Mouse (Mus musculus): Measurements from ENCODE around the gene 9130023H24Rik. TPM values are rescaled to one million over a fixed set of nuclear protein-coding genes. Genes with fewer than 3 reads are reported as not detected.

9130023H24Rik gene
- 2.1 TPM for polyA plus RNA-seq (2012; fragmentation: generic; extraction: Trizol)
- long read RNA-seq, experiment 1, transcript 9130023H24Rik-201 (1 exons, 3,574 nt), result major isoform, 11 of 11 reads
- long read RNA-seq, experiment 1, partial matches to known transcripts, result 0 of 11 reads
- long read RNA-seq, experiment 1, other reads (novel, unspliced or antisense), result 0 of 11 reads
- long read RNA-seq, experiment 2, transcript 9130023H24Rik-201 (1 exons, 3,574 nt), result major isoform, 21 of 21 reads
- long read RNA-seq, experiment 2, partial matches to known transcripts, result 0 of 21 reads
- long read RNA-seq, experiment 2, other reads (novel, unspliced or antisense), result 0 of 21 reads

DNA sequence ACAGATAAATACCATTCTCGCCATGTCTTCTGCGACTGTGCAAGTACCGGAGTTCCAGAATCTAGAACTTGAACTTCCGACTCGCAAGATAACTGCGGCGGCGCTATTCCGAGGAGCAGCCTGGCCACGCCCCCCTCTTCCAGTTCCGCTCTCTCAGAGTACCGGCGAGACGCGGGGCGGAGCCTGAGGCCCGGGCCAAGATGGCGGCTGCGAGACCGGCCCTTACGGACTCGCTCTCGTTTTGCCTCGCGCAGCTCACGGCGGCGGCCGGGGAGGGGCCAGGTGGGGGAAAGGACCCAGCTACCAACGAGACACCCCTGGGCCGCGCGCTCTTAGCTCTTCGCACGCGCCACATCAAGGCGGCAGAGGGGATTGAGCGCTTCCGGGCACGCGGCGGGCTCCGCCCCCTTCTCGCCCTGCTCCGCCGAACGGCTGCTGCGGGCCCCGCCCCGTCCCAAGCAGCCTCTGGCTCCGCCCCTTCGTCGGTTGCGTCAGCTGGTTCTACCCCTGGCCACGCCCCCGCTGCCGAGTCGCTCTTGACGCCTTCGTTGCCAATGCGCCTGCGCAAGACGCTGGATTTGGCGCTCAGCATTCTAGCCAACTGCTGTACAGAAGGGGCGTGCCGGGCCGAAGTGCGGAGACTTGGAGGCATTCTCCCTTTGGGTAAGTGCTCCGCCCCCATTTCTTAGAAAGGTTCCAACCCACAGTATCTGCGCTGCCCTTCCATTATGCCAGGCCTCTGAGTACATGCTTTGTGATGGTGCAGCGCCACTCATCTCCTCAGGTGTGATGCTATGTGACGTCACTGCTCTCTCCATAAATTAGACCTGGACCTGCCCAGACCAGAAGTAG is at the start of gene 9130023H24Rik:
9130023H24Rik (minus strand) TSS at position 105 of the 852 bp plus-strand sequence.
- Histone ChIP-seq H3K79me2 (ENCODE audit: control insufficient read depth, insufficient read depth) (peaks cover 16% of the 10 kb centered on the region), H3K79me3 (ENCODE audit: low read depth) (peaks cover 5% of the 10 kb centered on the region), H3K4me3 (ENCODE audit: insufficient read depth, poor library complexity, severe bottlenecking) (peak within 1 kb of the TSS; percentile 79), H3K27me3 (ENCODE audit: control insufficient read depth, insufficient read depth, insufficient read length) (no peaks in the 10 kb centered on the region), H3K36me3 (ENCODE audit: control insufficient read depth, insufficient read depth) (peaks cover 16% of the 10 kb centered on the region), H3ac (ENCODE audit: control insufficient read depth, insufficient read length, low read depth) (peak within 1 kb of the TSS; percentile 92)
- no peak for TF ChIP-seq FOSL1 (IDR thresholded peaks at IDR 0.05; ENCODE audit: insufficient read depth, low read length, poor library complexity, severe bottlenecking)
- TF ChIP-seq MAX (IDR thresholded peaks at IDR 0.05), result peak; percentile 32
- TF ChIP-seq CEBPB (IDR thresholded peaks at IDR 0.05; ENCODE audit: low read depth), result peak; percentile 31
- TF ChIP-seq MYOG (IDR thresholded peaks at IDR 0.05; ENCODE audit: control insufficient read depth, extremely low read depth, insufficient read length), result no peak
- TF ChIP-seq USF1 (IDR thresholded peaks at IDR 0.05; ENCODE audit: low read depth), result no peak

GRCm38 (mm10) chr7:128285060-128285459 is 47.2 kb upstream of the 9130023H24Rik start:
- no peak overlapping the region for H3K4me3 ChIP-seq (ENCODE audit: insufficient read depth, poor library complexity, severe bottlenecking)
- no peak overlapping the region for H3ac ChIP-seq (ENCODE audit: control insufficient read depth, insufficient read length, low read depth)
- TF ChIP-seq FOSL1 (IDR thresholded peaks at IDR 0.05; ENCODE audit: insufficient read depth, low read length, poor library complexity, severe bottlenecking), result no peak
- no peak for TF ChIP-seq USF1 (IDR thresholded peaks at IDR 0.05; ENCODE audit: low read depth)
- no peak for TF ChIP-seq MAX (IDR thresholded peaks at IDR 0.05)
- TF ChIP-seq CTCF (IDR thresholded peaks at IDR 0.05; ENCODE audit: control insufficient read depth, insufficient read depth, insufficient read length), result no peak
- no peak for TF ChIP-seq MYOD1 (IDR thresholded peaks at IDR 0.05; ENCODE audit: control insufficient read depth, insufficient read length, low read depth)
- TF ChIP-seq CEBPB (IDR thresholded peaks at IDR 0.05; ENCODE audit: low read depth), result no peak
- TF ChIP-seq MYOG (IDR thresholded peaks at IDR 0.05; ENCODE audit: control insufficient read depth, extremely low read depth, insufficient read length), result no peak
- H3K27me3 ChIP-seq (ENCODE audit: control insufficient read depth, insufficient read depth, insufficient read length), result no peaks in the 10 kb centered on the region
- no peaks in the 10 kb centered on the region for H3K79me2 ChIP-seq (ENCODE audit: control insufficient read depth, insufficient read depth)
- H3K36me3 ChIP-seq (ENCODE audit: control insufficient read depth, insufficient read depth), result peaks cover 6% of the 10 kb centered on the region
- H3K79me3 ChIP-seq (ENCODE audit: low read depth), result no peaks in the 10 kb centered on the region

DNA sequence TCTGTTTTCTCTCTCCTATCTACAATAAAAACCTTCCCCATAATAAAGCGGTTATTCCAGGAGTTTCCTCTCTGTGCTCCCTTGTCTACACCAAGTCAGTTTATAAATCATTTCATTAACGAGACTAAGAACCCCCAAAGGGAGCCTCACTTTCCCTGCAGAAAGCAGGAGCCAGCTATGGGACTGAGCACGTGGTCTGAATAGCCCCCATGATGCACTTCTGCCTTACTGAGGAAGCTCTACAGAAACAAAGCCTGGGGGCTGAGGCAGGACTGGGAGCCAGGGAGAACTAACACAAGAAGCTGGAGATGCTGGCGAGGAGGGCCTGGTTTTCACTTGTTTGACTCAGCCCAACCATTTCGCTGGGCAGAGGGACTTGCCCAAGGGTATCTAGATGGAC is 46.2 kb upstream of the 9130023H24Rik start:
- Histone ChIP-seq H3ac (ENCODE audit: control insufficient read depth, insufficient read length, low read depth) (no peak overlapping the region), H3K36me3 (ENCODE audit: control insufficient read depth, insufficient read depth) (peaks cover 6% of the 10 kb centered on the region), H3K4me3 (ENCODE audit: insufficient read depth, poor library complexity, severe bottlenecking) (no peak overlapping the region), H3K79me3 (ENCODE audit: low read depth) (no peaks in the 10 kb centered on the region), H3K79me2 (ENCODE audit: control insufficient read depth, insufficient read depth) (no peaks in the 10 kb centered on the region), H3K27me3 (ENCODE audit: control insufficient read depth, insufficient read depth, insufficient read length) (no peaks in the 10 kb centered on the region)
- TF ChIP-seq FOSL1 (IDR thresholded peaks at IDR 0.05; ENCODE audit: insufficient read depth, low read length, poor library complexity, severe bottlenecking) (no peak), MYOD1 (IDR thresholded peaks at IDR 0.05; ENCODE audit: control insufficient read depth, insufficient read length, low read depth) (no peak), MYOG (IDR thresholded peaks at IDR 0.05; ENCODE audit: control insufficient read depth, extremely low read depth, insufficient read length) (no peak), MAX (IDR thresholded peaks at IDR 0.05) (no peak), CEBPB (IDR thresholded peaks at IDR 0.05; ENCODE audit: low read depth) (no peak), USF1 (IDR thresholded peaks at IDR 0.05; ENCODE audit: low read depth) (no peak), CTCF (IDR thresholded peaks at IDR 0.05; ENCODE audit: control insufficient read depth, insufficient read depth, insufficient read length) (no peak)

GRCm38 (mm10) chr7:128282532-128283244 is 44.9 kb upstream of the 9130023H24Rik start:
- no peaks in the 10 kb centered on the region for H3K79me3 ChIP-seq (ENCODE audit: low read depth)
- H3K4me3 ChIP-seq (ENCODE audit: insufficient read depth, poor library complexity, severe bottlenecking), result no peak overlapping the region
- H3K27me3 ChIP-seq (ENCODE audit: control insufficient read depth, insufficient read depth, insufficient read length), result no peaks in the 10 kb centered on the region
- no peak overlapping the region for H3ac ChIP-seq (ENCODE audit: control insufficient read depth, insufficient read length, low read depth)
- peaks cover 6% of the 10 kb centered on the region for H3K36me3 ChIP-seq (ENCODE audit: control insufficient read depth, insufficient read depth)
- TF ChIP-seq FOSL1 (IDR thresholded peaks at IDR 0.05; ENCODE audit: insufficient read depth, low read length, poor library complexity, severe bottlenecking), result no peak
- no peaks in the 10 kb centered on the region for H3K79me2 ChIP-seq (ENCODE audit: control insufficient read depth, insufficient read depth)

GRCm38 (mm10) chr7:128281765-128282164 is 43.9 kb upstream of the 9130023H24Rik start:
- no peaks in the 10 kb centered on the region for H3K27me3 ChIP-seq (ENCODE audit: control insufficient read depth, insufficient read depth, insufficient read length)
- no peak for TF ChIP-seq MYOG (IDR thresholded peaks at IDR 0.05; ENCODE audit: control insufficient read depth, extremely low read depth, insufficient read length)
- TF ChIP-seq CEBPB (IDR thresholded peaks at IDR 0.05; ENCODE audit: low read depth), result no peak
- TF ChIP-seq FOSL1 (IDR thresholded peaks at IDR 0.05; ENCODE audit: insufficient read depth, low read length, poor library complexity, severe bottlenecking), result no peak
- TF ChIP-seq MAX (IDR thresholded peaks at IDR 0.05), result no peak
- TF ChIP-seq USF1 (IDR thresholded peaks at IDR 0.05; ENCODE audit: low read depth), result no peak
- TF ChIP-seq MYOD1 (IDR thresholded peaks at IDR 0.05; ENCODE audit: control insufficient read depth, insufficient read length, low read depth), result no peak
- no peak for TF ChIP-seq CTCF (IDR thresholded peaks at IDR 0.05; ENCODE audit: control insufficient read depth, insufficient read depth, insufficient read length)
- H3K36me3 ChIP-seq (ENCODE audit: control insufficient read depth, insufficient read depth), result peaks cover 5% of the 10 kb centered on the region

More at GRCm38 (mm10) chr7:128281765-128282164, 43.9 kb upstream of the 9130023H24Rik start:
- Histone ChIP-seq H3ac (ENCODE audit: control insufficient read depth, insufficient read length, low read depth) (no peak overlapping the region), H3K4me3 (ENCODE audit: insufficient read depth, poor library complexity, severe bottlenecking) (no peak overlapping the region), H3K79me2 (ENCODE audit: control insufficient read depth, insufficient read depth) (no peaks in the 10 kb centered on the region), H3K79me3 (ENCODE audit: low read depth) (no peaks in the 10 kb centered on the region)

All from C2C12 (cell line).